Mouse (Mus musculus): Measurements from ENCODE around the gene Ufd1. TPM values are rescaled to one million over a fixed set of nuclear protein-coding genes. Genes with fewer than 3 reads are reported as not detected.

Ufd1 gene
- total RNA-seq (2021) = 10 to 100 TPM; 44.4 to 48.9 TPM
- long read RNA-seq, experiment 1, transcript Ufd1-201 (12 exons, 1,996 nt) = major isoform, 41 of 47 reads
- long read RNA-seq, experiment 1, partial matches to known transcripts = 0 of 47 reads
- long read RNA-seq, experiment 1, other reads (novel, unspliced or antisense) = 6 of 47 reads
- long read RNA-seq, experiment 2, transcript Ufd1-201 (12 exons, 1,996 nt) = major isoform, 42 of 51 reads
- long read RNA-seq, experiment 2, partial matches to known transcripts = 1 of 51 reads
- long read RNA-seq, experiment 2, other reads (novel, unspliced or antisense) = 7 of 51 reads

- intact Hi-C loops (cut with DNase I; ENCODE audit: low total_unique reads) = no loop called here
- DNase-seq = peak; percentile 90
Observed at GRCm38 (mm10) chr16:18811468-18812384, at the start of gene Ufd1, which contains the start of gene Cdc45. Gene Ufd1 (plus strand): TSS chr16:18811779. Gene Cdc45 (minus strand): TSS chr16:18811987.

- intact Hi-C loops (cut with DNase I; ENCODE audit: low total_unique reads) = no loop called here
- DNase-seq = no peak
Observed at GRCm38 (mm10) chr16:18762960-18763359, 48.6 kb upstream of the Ufd1 start.

- no peak for DNase-seq
- intact Hi-C loops (cut with DNase I; ENCODE audit: low total_unique reads) = no loop called here
Observed at GRCm38 (mm10) chr16:18766390-18766789, 45.2 kb upstream of the Ufd1 start.

GRCm38 (mm10) chr16:18769501-18769900, 42.1 kb upstream of the Ufd1 start:
- intact Hi-C loops (cut with DNase I; ENCODE audit: low total_unique reads) = no loop called here
- DNase-seq = no peak

- intact Hi-C loops (cut with DNase I; ENCODE audit: low total_unique reads) = no loop called here
- no peak for DNase-seq
Observed at GRCm38 (mm10) chr16:18773936-18774335, 37.6 kb upstream of the Ufd1 start.

GRCm38 (mm10) chr16:18775621-18776555, 35.7 kb upstream of the Ufd1 start:
- peak; percentile 36 for DNase-seq
- intact Hi-C loops (cut with DNase I; ENCODE audit: low total_unique reads) = no loop called here

GRCm38 (mm10) chr16:18776556-18777100, 35.0 kb upstream of the Ufd1 start, which contains the start of gene Cldn5:
Gene Cldn5 (plus strand): TSS chr16:18776847.
- intact Hi-C loops (cut with DNase I; ENCODE audit: low total_unique reads) = no loop called here
- DNase-seq = peak; percentile 58

- peak; percentile 28 for DNase-seq
- intact Hi-C loops (cut with DNase I; ENCODE audit: low total_unique reads) = no loop called here
Observed at GRCm38 (mm10) chr16:18777101-18778080, 34.2 kb upstream of the Ufd1 start.

- intact Hi-C loops (cut with DNase I; ENCODE audit: low total_unique reads) = no loop called here
Observed at GRCm38 (mm10) chr16:18778461-18778860, 33.1 kb upstream of the Ufd1 start.

GRCm38 (mm10) chr16:18781810-18782209, 29.8 kb upstream of the Ufd1 start:
- intact Hi-C loops (cut with DNase I; ENCODE audit: low total_unique reads) = no loop called here
- DNase-seq = no peak

More at GRCm38 (mm10) chr16:18778461-18778860, 33.1 kb upstream of the Ufd1 start:
- DNase-seq = no peak

- DNase-seq = no peak
- intact Hi-C loops (cut with DNase I; ENCODE audit: low total_unique reads) = no loop called here
Observed at GRCm38 (mm10) chr16:18785025-18785424, 26.6 kb upstream of the Ufd1 start.

- intact Hi-C loops (cut with DNase I; ENCODE audit: low total_unique reads) = no loop called here
- DNase-seq = no peak
Observed at GRCm38 (mm10) chr16:18785485-18785884, 26.1 kb upstream of the Ufd1 start.

- DNase-seq = no peak
- intact Hi-C loops (cut with DNase I; ENCODE audit: low total_unique reads) = no loop called here
Observed at GRCm38 (mm10) chr16:18786652-18787051, 24.9 kb upstream of the Ufd1 start.

GRCm38 (mm10) chr16:18788627-18789406, 22.8 kb upstream of the Ufd1 start:
- DNase-seq = no peak
- intact Hi-C loops (cut with DNase I; ENCODE audit: low total_unique reads) = no loop called here

GRCm38 (mm10) chr16:18795223-18795899, 16.2 kb upstream of the Ufd1 start:
- DNase-seq = no peak
- intact Hi-C loops (cut with DNase I; ENCODE audit: low total_unique reads) = loop anchor here (5.0 kb wide), 1 partner anchor 168 kb away; the partner anchor contains the start of genes Gm49601 and Sept5

GRCm38 (mm10) chr16:18796645-18797044, 14.9 kb upstream of the Ufd1 start:
- DNase-seq = no peak
- intact Hi-C loops (cut with DNase I; ENCODE audit: low total_unique reads) = loop anchor here (5.0 kb wide), 1 partner anchor 169 kb away; the partner anchor contains the start of genes Gm49601 and Sept5
